Mouse (Mus musculus) forebrain, embryonic 12.5 days (tissue): ENCODE data around the gene Vrk1. TPM values are rescaled to one million over a fixed set of nuclear protein-coding genes. Genes with fewer than 3 reads are reported as not detected.

Experiments
- ATAC-seq: fragments of 200-750 bp; cut with Nextera tagmentation; 2 replicates; pipeline ENCODE4 v1.8.0; 2017; ENCODE audit warnings: moderate TSS enrichment; ENCODE audit not compliant: low FRiP score
- H3K27ac ChIP-seq: fragments of 300-500 bp; sonication (generic); 2 replicates; pipeline ENCODE4 v1.5.1; 2016; ENCODE audit warnings: mild to moderate bottlenecking
- H3K27me3 ChIP-seq: fragments of 300-500 bp; sonication (generic); 2 replicates; pipeline ENCODE4 v1.6.1; 2016; ENCODE audit warnings: mild to moderate bottlenecking
- H3K36me3 ChIP-seq: fragments of 300-500 bp; sonication (generic); replicated peaks from 2 replicates; pipeline ENCODE4 v1.6.1; 2016; ENCODE audit warnings: mild to moderate bottlenecking
- H3K4me1 ChIP-seq: fragments of 300-500 bp; sonication (generic); 2 replicates; pipeline ENCODE4 v1.6.1; 2016
- H3K4me2 ChIP-seq: fragments of 300-500 bp; sonication (generic); 2 replicates; pipeline ENCODE4 v1.6.1; 2016; ENCODE audit warnings: mild to moderate bottlenecking, moderate library complexity
- H3K4me3 ChIP-seq: fragments of 300-500 bp; sonication (generic); replicated peaks from 2 replicates; pipeline ENCODE4 v1.5.1; 2016; ENCODE audit warnings: mild to moderate bottlenecking
- H3K9ac ChIP-seq: fragments of 300-500 bp; sonication (generic); 2 replicates; pipeline ENCODE4 v1.6.1; 2016; ENCODE audit warnings: mild to moderate bottlenecking
- H3K9me3 ChIP-seq: fragments of 300-500 bp; sonication (generic); 2 replicates; pipeline ENCODE4 v1.6.1; 2016
- WGBS: fragments of 180-500 bp; shearing (Covaris S2); methylation state at CpG from one replicate; pipeline ENCODE4 v1.1.7; 2016; 5-methylcytosine and 5-hydroxymethylcytosine counted together
- polyA plus RNA-seq: library from polyadenylated mRNA; unstranded; fragments of >200 nt; fragmentation: Nextera tagmentation; extraction: Ambion mirVana; gene quantifications from 2 replicates; pipeline ENCODE4 v1.2.1, GENCODE M21; 2016

Gene Vrk1
- polyA plus RNA-seq, 1 experiment from 2014 or later = 97.7 TPM

DNA sequence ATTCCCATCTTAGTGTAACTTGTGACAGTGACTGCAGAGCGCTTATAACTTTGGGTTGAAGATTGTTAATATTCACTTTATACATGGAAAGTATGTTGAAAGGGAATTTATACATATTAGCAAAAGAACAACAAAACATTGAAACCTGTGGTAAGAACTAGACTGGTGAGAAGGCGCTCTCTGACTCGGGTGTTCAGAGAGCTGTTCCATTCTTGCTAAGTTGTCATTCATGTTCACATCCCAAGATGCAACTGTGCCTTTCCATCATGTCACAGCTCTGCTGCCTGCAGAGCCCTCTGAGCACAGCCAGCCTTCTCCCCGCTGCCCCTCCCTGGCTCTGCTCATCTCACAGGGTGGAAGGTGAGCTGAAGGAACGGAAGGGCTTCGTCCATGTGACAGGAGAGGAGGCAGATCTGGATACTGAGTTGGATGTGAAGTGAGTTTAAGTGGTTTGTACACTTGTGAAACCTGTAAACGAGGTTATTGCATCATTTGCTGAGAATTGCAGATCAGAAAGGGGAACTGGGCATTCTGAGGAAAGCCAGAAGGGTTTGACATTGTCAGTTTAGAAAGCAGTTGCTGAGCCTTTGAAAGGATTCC lies 20.2 kb downstream of the Vrk1 start:
- WGBS = 89% methylated on average over 7 of the region's 7 CpGs

DNA sequence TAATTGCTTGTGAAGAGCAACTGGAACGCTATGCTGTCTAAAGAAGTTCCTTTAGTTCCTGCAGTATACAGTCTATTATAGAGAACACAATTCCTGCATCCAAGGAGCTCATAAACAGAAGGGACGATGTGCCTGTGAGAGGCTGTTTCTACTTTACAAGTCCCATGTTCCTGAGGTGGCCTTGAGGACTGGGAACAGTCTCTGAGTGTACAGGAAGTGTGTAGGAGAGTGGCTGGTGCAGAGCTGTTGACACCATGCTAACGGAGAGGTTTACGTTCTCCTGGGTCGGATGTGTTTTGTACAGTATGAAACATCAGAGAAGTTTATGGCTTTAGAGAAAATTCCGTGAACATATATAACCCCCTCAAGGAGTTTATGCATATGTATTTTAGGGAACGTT lies 20.8 kb downstream of the Vrk1 start:
- no peak overlapping the region for H3K4me2 ChIP-seq
- ATAC-seq = no peak
- H3K4me1 ChIP-seq = 0 out of 2 replicates have a peak, but pooled peaks cover 3% of the 10 kb centered on the region
- no peak overlapping the region for H3K4me3 ChIP-seq
- no peak overlapping the region for H3K9ac ChIP-seq
- 92% methylated on average over 7 of the region's 7 CpGs for WGBS
- no peaks in the 10 kb centered on the region for H3K27me3 ChIP-seq
- no peak overlapping the region for H3K27ac ChIP-seq
- no peaks in the 10 kb centered on the region for H3K9me3 ChIP-seq
- peaks cover 12% of the 10 kb centered on the region; the same call in 1 of the 2 replicates for H3K36me3 ChIP-seq

More for the DNA sequence above, 20.2 kb downstream of the Vrk1 start:
- Histone ChIP-seq H3K9me3 (no peaks in the 10 kb centered on the region), H3K27me3 (no peaks in the 10 kb centered on the region), H3K27ac (no peak overlapping the region), H3K4me1 (0 out of 2 replicates have a peak, but pooled peaks cover 3% of the 10 kb centered on the region), H3K36me3 (peaks cover 12% of the 10 kb centered on the region; the same call in 1 of the 2 replicates), H3K4me3 (no peak overlapping the region), H3K9ac (no peak overlapping the region), H3K4me2 (no peak overlapping the region)
- no peak for ATAC-seq

DNA sequence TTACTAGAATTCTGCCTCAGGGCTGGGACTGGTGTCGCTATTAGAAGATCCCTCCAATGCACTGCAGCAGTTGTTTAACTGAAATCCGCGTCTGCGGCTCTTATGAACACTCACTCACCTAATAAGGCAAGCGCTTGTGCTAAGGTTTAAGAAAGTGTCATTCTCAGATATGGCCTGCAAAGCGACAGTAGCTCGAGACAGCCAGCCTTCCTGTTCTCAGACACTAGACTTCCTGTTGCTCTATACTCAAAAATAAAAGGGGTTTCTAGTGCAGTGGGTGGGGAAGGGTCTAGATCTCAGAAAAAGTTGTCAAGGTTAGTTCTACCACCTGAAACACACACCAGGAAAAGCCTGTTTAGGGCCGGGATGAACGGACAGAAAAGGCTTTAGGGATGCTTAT lies 21.9 kb downstream of the Vrk1 start:
- Histone ChIP-seq H3K4me3 (no peak overlapping the region), H3K36me3 (peaks cover 12% of the 10 kb centered on the region; the same call in 1 of the 2 replicates), H3K4me1 (0 out of 2 replicates have a peak, but pooled peaks cover 3% of the 10 kb centered on the region), H3K27ac (no peak overlapping the region), H3K27me3 (no peaks in the 10 kb centered on the region), H3K9ac (no peak overlapping the region), H3K4me2 (no peak overlapping the region), H3K9me3 (no peaks in the 10 kb centered on the region)
- WGBS = 90% methylated on average over 9 of the region's 9 CpGs
- ATAC-seq = no peak

- WGBS = 94% methylated on average over 12 of the region's 12 CpGs
- no peak overlapping the region for H3K4me3 ChIP-seq
- no peak overlapping the region for H3K9ac ChIP-seq
- no peak overlapping the region for H3K4me2 ChIP-seq
- no peaks in the 10 kb centered on the region for H3K27me3 ChIP-seq
- ATAC-seq = no peak
- H3K4me1 ChIP-seq = 0 out of 2 replicates have a peak, but pooled peaks cover 3% of the 10 kb centered on the region
- peaks cover 12% of the 10 kb centered on the region for H3K36me3 ChIP-seq
- no peaks in the 10 kb centered on the region for H3K9me3 ChIP-seq
- H3K27ac ChIP-seq = no peak overlapping the region
These were observed 22.3 kb downstream of the Vrk1 start for GRCm38 (mm10) chr12:106032361-106032760.

GRCm38 (mm10) chr12:106034267-106034666 lies 24.2 kb downstream of the Vrk1 start:
- Histone ChIP-seq H3K4me3 (no peak overlapping the region), H3K27me3 (no peaks in the 10 kb centered on the region), H3K9me3 (no peaks in the 10 kb centered on the region), H3K4me1 (0 out of 2 replicates have a peak, but pooled peaks cover 3% of the 10 kb centered on the region), H3K36me3 (peaks cover 14% of the 10 kb centered on the region), H3K27ac (no peak overlapping the region), H3K9ac (no peak overlapping the region), H3K4me2 (no peak overlapping the region)
- no peak for ATAC-seq
- 94% methylated on average over 7 of the region's 7 CpGs for WGBS

DNA sequence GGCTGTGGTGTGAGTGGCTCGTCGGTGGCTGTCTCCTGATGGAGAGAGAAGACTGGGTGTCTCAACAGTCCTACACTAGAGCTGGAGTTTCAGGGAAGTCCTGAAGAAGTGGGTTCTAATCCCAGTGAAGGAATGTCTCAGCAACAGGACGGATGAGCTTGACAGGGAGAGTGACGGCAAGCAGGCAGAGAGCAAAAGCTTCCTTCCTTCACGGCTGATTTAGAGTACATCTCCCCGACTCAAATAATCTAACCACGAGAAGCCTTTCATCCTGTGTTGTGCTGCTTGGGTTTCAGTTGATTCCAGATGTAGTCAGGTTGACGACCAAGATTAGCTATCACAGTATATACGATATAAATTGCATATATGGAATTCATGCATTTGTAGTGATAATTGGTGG lies 24.7 kb downstream of the Vrk1 start:
- no peak for ATAC-seq
- no peak overlapping the region for H3K4me3 ChIP-seq
- WGBS = 96% methylated on average over 9 of the region's 9 CpGs
- no peak overlapping the region for H3K4me2 ChIP-seq
- H3K27me3 ChIP-seq = no peaks in the 10 kb centered on the region
- no peak overlapping the region for H3K9ac ChIP-seq
- H3K4me1 ChIP-seq = 0 out of 2 replicates have a peak, but pooled peaks cover 3% of the 10 kb centered on the region
- H3K9me3 ChIP-seq = no peaks in the 10 kb centered on the region
- H3K27ac ChIP-seq = no peak overlapping the region
- H3K36me3 ChIP-seq = peaks cover 19% of the 10 kb centered on the region

DNA sequence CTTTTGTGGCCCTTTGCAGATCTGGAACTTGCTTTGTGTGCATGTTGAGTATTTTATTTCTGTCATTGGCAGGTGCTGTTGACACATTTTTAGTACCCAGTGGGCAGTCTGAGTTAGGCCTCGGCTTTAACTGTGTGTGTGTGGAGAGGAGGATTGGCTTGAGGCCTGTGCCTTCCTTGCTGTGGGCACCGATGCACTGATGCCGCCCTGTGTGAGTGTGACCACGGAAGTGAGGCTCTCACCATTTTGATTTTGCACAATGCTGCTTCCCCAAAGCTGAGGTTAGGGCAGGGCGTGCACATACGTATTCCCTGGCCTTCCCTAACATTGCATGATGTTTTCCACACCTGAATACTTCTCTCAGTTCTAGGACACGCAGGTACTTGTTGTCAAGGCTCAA lies 30.2 kb downstream of the Vrk1 start:
- Histone ChIP-seq H3K4me1 (no peaks in the 10 kb centered on the region), H3K4me2 (no peak overlapping the region), H3K36me3 (peaks cover 64% of the 10 kb centered on the region), H3K4me3 (no peak overlapping the region), H3K27me3 (no peaks in the 10 kb centered on the region), H3K27ac (no peak overlapping the region), H3K9me3 (no peaks in the 10 kb centered on the region), H3K9ac (no peak overlapping the region)
- WGBS = 92% methylated on average over 7 of the region's 7 CpGs
- ATAC-seq = no peak

DNA sequence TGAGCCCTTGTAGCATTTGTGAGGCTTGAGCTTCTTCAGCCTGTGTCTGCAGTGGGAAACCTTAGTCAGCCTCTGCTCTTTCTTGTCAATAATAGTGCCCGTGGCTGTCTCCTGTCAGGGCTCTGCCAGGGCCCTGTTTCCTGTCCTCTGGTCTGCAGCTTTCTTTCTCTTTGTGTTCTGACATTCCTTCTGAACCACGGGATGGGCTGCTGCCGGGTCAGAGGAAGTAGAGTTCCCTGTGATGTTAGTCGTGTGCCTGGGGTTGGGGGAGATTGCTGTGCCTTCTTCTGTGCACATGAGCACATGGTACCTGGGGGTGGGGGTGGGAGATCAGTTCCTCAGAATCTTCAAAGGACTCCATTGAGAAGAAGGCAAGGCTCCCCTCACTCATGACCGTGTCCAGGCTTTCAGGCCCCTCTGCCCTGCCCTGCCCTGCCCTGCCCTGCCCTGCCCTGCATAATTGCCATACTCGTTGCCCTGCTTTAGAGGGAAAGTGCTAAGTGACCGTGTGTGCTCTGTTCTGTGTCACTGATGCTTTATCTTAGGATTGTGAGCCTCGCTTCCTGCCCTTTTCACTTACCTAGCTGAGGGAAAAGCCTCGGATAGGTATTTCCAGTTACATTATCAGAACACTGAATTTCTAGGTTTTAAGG lies 36.2 kb downstream of the Vrk1 start:
- peaks cover 49% of the 10 kb centered on the region for H3K36me3 ChIP-seq
- WGBS = 55% methylated on average over 9 of the region's 9 CpGs
- 0 out of 2 replicates have a peak overlapping the region, but pooled peaks have one; percentile 8 for H3K27ac ChIP-seq
- no peak overlapping the region for H3K4me3 ChIP-seq
- no peaks in the 10 kb centered on the region for H3K9me3 ChIP-seq
- ATAC-seq = no peak
- no peak overlapping the region for H3K9ac ChIP-seq
- H3K4me2 ChIP-seq = no peak overlapping the region
- no peaks in the 10 kb centered on the region for H3K27me3 ChIP-seq
- H3K4me1 ChIP-seq = peaks cover 7% of the 10 kb centered on the region; the same call in 1 of the 2 replicates

DNA sequence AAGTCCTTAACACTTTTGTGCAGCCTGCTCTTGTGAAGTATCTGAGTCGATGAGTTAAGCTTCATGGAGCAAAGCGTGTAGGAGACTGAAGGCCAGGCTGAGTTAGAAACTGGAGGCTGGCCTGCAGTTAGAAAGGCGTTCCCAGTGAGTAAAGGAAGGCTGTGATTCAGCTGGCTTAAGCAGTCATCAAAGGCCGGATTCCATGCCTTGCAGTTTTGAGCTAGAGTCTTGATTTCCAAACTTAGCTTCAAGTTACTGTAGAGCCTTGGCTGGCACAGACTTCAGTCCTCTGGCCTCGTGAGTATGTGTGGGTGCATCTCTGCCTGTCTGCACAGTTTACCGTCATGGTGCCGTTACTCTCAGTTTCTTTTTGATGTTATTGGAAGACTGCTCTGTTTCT lies 42.2 kb downstream of the Vrk1 start:
- Histone ChIP-seq H3K4me3 (no peak overlapping the region), H3K27ac (no peak overlapping the region), H3K9ac (no peak overlapping the region), H3K4me2 (no peak overlapping the region), H3K4me1 (no peaks in the 10 kb centered on the region), H3K36me3 (peaks cover 25% of the 10 kb centered on the region), H3K27me3 (no peaks in the 10 kb centered on the region), H3K9me3 (no peaks in the 10 kb centered on the region)
- no peak for ATAC-seq
- 96% methylated on average over 7 of the region's 7 CpGs for WGBS

- WGBS = 53% methylated on average over 6 of the region's 6 CpGs
- peaks cover 4% of the 10 kb centered on the region; the same call in 1 of the 2 replicates for H3K4me1 ChIP-seq
- peak; percentile 70; the same call in 1 of the 2 replicates for ATAC-seq
- no peak overlapping the region for H3K27ac ChIP-seq
- H3K4me3 ChIP-seq = no peak overlapping the region
- H3K36me3 ChIP-seq = peaks cover 39% of the 10 kb centered on the region
- H3K9me3 ChIP-seq = no peaks in the 10 kb centered on the region
- H3K27me3 ChIP-seq = no peaks in the 10 kb centered on the region
- H3K9ac ChIP-seq = no peak overlapping the region
- H3K4me2 ChIP-seq = no peak overlapping the region
These were observed 45.8 kb downstream of the Vrk1 start for GRCm38 (mm10) chr12:106055799-106056198.

DNA sequence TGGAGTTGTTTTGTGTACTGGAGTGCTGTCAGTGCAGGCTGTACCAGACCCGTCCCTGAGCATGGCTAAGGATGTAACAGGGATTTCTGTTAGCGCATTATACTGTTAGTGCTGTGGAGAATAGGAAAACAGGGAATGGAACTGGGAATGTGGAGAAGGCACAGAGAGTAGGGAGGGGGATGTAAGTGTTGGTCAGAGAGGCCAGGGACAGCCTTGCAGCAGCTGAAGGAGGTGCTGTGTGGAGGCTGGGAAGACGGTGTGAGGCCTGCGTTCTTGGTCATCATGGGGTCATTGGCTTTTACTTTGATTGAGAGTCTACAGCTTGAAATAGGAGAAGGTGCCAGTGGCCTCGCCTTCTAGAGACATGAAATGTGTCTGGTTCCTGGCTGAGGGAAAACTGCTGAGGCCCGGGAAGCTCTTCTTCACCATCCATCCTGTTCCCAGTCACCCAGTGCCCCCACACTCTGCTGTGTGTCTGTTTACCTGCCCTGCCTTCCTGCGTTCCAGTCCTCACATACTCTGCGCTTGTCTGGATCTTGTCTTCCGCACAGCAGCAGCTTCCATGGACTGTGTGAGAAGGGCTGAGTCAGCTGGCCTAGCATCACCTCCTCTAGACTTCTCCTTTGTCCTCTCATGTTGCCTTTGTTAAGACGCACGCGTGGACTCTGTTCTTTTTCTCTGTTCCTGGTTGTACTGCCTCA lies 50.0 kb downstream of the Vrk1 start:
- Histone ChIP-seq H3K9me3 (no peaks in the 10 kb centered on the region), H3K27me3 (no peaks in the 10 kb centered on the region), H3K9ac (no peak overlapping the region), H3K4me2 (no peak overlapping the region), H3K4me1 (peaks cover 4% of the 10 kb centered on the region; the same call in 1 of the 2 replicates), H3K27ac (peak overlapping the region; percentile 36; the same call in 1 of the 2 replicates), H3K4me3 (no peak overlapping the region), H3K36me3 (peaks cover 55% of the 10 kb centered on the region)
- no peak for ATAC-seq
- 76% methylated on average over 12 of the region's 12 CpGs for WGBS

GRCm38 (mm10) chr12:106070434-106071155 lies 60.6 kb downstream of the Vrk1 start:
- H3K9me3 ChIP-seq = no peaks in the 10 kb centered on the region
- H3K4me1 ChIP-seq = peaks cover 25% of the 10 kb centered on the region
- no peak overlapping the region for H3K9ac ChIP-seq
- peaks cover 21% of the 10 kb centered on the region for H3K36me3 ChIP-seq
- peak overlapping the region; percentile 50; the same call in 1 of the 2 replicates for H3K27ac ChIP-seq
- H3K27me3 ChIP-seq = no peaks in the 10 kb centered on the region; the same call in 1 of the 2 replicates
- H3K4me3 ChIP-seq = no peak overlapping the region
- ATAC-seq = peak; percentile 75
- H3K4me2 ChIP-seq = peak overlapping the region; percentile 34; the same call in 1 of the 2 replicates
- 44% methylated on average over 22 of the region's 22 CpGs for WGBS
